Mouse (Mus musculus): ENCODE data around the gene Mccc1.

DNA sequence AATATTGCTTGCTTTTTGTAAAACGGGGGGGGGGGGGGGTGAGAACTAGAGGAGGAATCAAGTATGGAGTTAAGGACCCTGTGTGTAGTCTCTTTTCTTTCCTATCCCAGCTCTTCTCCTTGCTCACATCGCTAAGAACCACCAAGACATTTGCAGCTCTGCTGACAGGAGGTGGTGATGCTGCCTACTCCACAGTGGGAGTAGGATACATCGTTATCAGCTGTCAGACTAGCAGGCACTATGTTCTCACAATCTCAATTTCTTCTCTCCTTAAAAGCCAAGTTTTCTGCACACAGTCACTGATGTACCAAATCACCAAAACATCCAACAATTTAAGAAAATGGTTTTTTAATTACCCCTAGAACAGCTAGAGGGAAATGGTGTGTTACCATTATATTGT, 71.1 kb downstream of the Mccc1 start:
- TF ChIP-seq POLR2A (IDR thresholded peaks at IDR 0.05; ENCODE audit: low read depth, low read length) (no peak), CTCF (IDR thresholded peaks at IDR 0.05; ENCODE audit: extremely low read depth, insufficient read depth, insufficient read length, insufficient replicate concordance) (no peak)

Data from spleen, adult 2 months (tissue).